Mouse (Mus musculus) CD4-positive, CD25-positive, alpha-beta regulatory T cell, adult 4 months (primary cell): ENCODE measurements around the gene Cysltr1. TPM values are rescaled to one million over a fixed set of nuclear protein-coding genes. Genes with fewer than 3 reads are reported as not detected.
A peak's percentile ranks its signal among the peaks of the same experiment; 100 is the strongest.

Experiments
- ATAC-seq: one replicate; pipeline ENCODE4 v1.8.0; 2017
- polyA plus RNA-seq, 2 experiments: library from polyadenylated mRNA; unstranded; fragments of 100-300 nt; shearing (Covaris generic); gene quantifications; one replicate each; pipeline ENCODE4 v1.2.1; 2017

Cysltr1 gene
- 1 to 10 TPM; 1.5 to 3.0 TPM for polyA plus RNA-seq

- ATAC-seq: peak; percentile 45
These were observed at the start of gene Cysltr1 for GRCm38 (mm10) chrX:106603386-106603785. TSS of gene Cysltr1 (minus strand) at chrX:106603679.

- no peak for ATAC-seq
These were observed 31.5 kb upstream of the Cysltr1 start for GRCm38 (mm10) chrX:106634799-106635541.

DNA sequence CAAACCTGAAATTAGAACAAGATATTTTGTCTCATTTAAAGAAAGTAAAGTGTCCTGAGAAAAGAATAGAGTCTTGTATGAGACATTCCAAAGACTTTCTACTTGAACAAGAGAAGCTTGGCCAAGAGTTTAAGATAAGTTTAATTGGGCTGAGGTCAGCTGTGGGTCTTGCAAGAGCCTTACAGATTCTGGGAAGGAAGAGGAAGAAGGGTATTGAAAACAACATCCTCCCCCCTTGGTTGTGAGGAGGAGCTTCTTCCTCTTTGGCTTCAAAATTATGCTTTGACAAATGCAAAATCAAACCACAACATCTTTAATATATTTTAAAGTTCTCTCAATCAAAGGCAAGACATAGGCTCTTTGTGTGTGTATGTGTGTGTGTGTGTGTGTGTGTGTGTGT, 30.1 kb upstream of the Cysltr1 start:
- no peak for ATAC-seq

DNA sequence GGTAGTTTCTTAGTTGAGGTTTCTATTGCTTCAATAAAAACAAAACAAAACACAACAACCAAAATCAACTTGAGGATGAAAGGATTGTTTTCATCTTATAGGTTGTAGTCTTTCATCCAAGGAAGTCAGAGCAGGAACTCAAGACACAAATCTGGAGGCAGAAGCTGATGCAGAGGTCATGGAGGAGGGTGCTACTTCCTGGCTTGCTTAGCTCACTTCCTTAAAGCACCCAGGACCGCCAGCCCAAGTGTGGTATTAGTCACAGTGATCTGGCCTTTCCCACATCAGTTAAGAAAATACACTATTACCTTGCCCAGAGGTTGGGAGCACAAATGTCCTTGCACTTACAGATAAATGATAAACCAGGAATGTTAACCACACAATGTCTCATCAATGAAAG, 25.0 kb upstream of the Cysltr1 start:
- peak; percentile 42 for ATAC-seq

DNA sequence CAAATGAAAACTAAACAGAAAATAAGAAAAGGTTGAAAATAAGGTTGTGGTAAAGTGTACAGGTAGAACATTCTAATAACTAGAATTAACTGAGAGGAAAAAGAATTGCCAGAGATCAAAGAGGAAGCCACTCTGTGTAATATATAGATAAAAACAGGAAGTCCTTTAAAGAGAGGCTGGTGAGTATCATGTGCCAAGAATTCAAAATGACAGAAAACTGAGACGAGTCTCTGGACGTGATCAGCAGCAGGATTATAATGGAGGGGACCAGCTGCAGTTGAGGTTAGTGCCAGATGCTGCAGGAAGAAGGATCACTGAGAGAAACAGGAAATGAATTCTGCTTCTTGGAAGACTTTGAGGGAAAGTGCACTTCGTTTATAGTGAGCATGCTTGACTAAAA, 20.2 kb upstream of the Cysltr1 start:
- peak; percentile 71 for ATAC-seq

DNA sequence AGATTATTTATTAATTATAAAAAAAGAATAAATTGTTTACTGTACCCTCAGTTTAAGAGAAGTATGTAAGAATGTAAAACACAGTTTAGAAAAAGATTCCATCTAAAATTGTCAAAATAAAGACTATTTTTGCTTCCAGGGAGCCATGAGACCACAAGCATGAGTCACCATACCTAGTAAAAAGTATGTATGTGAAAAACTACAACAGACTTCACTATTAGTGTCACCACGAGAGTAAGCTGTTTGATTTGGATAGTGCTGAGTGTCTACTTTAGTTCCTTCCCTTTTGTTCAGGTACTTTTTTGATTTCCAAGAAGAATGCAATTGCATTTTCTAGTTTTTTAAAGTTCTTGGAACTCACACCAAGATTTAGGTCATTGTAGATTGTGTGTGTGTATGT, 19.0 kb upstream of the Cysltr1 start:
- peak; percentile 68 for ATAC-seq

GRCm38 (mm10) chrX:106602574-106603258, 763 bp downstream of the Cysltr1 start:
- ATAC-seq: peak; percentile 60

DNA sequence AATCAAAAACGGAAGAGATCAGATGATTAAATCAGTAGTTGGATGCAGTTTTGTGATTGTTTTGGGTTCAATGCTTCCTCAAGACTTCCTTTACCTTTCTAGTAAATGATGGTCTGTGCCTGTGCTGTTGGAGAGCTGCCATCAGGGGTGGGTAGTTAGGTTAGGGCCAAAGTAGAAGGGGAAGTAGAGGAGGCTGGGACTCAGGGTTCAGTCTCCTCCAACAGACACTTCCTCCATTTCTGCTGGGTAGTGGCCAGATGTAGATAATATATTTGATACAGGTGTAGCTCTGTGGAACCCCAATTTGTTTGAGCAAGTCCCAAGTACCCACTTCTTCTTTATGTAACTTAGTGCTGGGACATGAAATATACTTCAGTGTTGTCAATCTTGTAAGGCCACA, 7.6 kb downstream of the Cysltr1 start:
- no peak for ATAC-seq

DNA sequence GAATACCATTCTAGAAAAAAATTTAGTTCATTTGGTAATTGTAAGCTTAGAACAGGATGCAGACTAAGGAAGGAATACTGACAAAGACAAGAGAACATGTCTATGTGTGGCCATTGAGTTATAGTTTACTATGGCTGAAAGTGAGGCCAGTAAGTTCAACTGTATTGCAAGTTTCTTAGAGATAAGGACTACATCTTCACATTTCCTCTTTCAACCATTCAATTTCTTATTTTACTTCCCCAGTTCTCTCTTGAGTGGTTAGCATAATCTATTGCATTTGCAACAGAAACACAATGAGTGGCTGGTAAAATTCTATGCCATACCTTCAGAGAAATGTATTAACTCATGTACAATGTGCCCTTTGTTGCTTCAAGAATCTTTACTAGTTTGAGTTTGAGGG, 9.6 kb downstream of the Cysltr1 start:
- ATAC-seq: no peak

DNA sequence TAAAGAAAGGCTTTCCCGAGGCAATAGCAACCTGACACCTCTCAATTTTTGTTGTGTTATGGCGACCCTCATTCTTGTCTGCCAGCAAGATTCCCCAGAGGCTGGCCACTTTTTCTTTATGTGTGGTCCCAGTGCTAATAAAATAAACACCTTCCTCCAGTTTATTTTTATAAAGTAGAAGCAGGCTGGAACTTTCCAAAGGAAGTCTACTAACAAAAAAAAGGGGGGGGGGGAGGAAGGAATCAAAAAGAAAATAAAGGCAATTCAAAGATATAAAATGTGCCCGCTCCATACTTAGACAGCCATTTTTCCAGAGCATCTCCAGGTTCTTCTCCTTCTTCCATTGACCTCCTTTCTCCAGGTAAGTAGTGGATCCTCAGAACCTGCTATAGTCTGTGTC, 20.6 kb downstream of the Cysltr1 start, which contains the start of gene Gm5127:
TSS of gene Gm5127 (plus strand) at position 301 of the 400 bp plus-strand sequence.
- ATAC-seq: no peak

- ATAC-seq: no peak
These were observed 21.3 kb downstream of the Cysltr1 start for GRCm38 (mm10) chrX:106582197-106582596.

- ATAC-seq: no peak
These were observed 23.1 kb downstream of the Cysltr1 start for GRCm38 (mm10) chrX:106580410-106580809.

DNA sequence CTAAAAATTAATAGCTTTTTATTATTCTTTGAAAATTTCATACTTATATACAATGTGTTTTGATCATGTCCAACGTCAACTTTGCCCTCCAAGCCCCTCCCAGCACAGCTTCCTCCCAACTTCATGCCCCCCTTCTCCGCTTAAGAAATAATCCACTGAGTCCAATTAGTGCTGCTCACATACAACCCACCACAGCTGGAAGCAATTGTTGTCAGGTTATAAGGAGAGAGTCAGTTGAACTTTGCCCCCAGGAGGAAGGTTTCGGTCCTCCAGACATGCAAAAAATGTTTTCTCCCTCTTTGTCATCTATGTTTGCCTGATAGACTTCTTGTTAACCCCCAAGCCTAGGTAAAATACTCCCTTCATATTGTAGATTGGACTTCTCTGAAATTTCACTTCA, 24.5 kb downstream of the Cysltr1 start:
- ATAC-seq: no peak

- ATAC-seq: no peak
These were observed 48.0 kb downstream of the Cysltr1 start for GRCm38 (mm10) chrX:106555457-106555856.

GRCm38 (mm10) chrX:106536359-106536758, 67.1 kb downstream of the Cysltr1 start:
- ATAC-seq: no peak

Other genes starting within 250 kb of the Cysltr1 start
- gene Fndc3c1, start 118.3 kb downstream of the Cysltr1 start, polyA plus RNA-seq: not detected
- gene Gm5127, start 20.5 kb downstream of the Cysltr1 start, polyA plus RNA-seq: 1 to 10 TPM; 1.5 to 1.7 TPM
- not detected for gene Rtl3, start 237.0 kb upstream of the Cysltr1 start, polyA plus RNA-seq